Mouse (Mus musculus): ENCODE results near the gene Exd2.

The Exd2 gene

GRCm38 (mm10) chr12:80462942-80463651 is at the start of gene Exd2:
TSS of gene Exd2 (plus strand) at chr12:80463095.
- peak; percentile 79 for DNase-seq (ENCODE audit: low read depth, low spot score)

GRCm38 (mm10) chr12:80415100-80415499 is 47.8 kb upstream of the Exd2 start:
- DNase-seq (ENCODE audit: low read depth, low spot score) = no peak

- DNase-seq (ENCODE audit: low read depth, low spot score) = no peak
Measured at GRCm38 (mm10) chr12:80427683-80428082, 35.2 kb upstream of the Exd2 start.

- no peak for DNase-seq (ENCODE audit: low read depth, low spot score)
Measured at GRCm38 (mm10) chr12:80433266-80433665, 29.6 kb upstream of the Exd2 start.

GRCm38 (mm10) chr12:80434601-80434960 is 28.3 kb upstream of the Exd2 start:
- no peak for DNase-seq (ENCODE audit: low read depth, low spot score)

- DNase-seq (ENCODE audit: low read depth, low spot score) = peak; percentile 54
Measured at GRCm38 (mm10) chr12:80434961-80435691, 27.8 kb upstream of the Exd2 start.

- peak; percentile 20 for DNase-seq (ENCODE audit: low read depth, low spot score)
Measured at GRCm38 (mm10) chr12:80435887-80436286, 27.0 kb upstream of the Exd2 start.

- peak; percentile 76 for DNase-seq (ENCODE audit: low read depth, low spot score)
Measured at GRCm38 (mm10) chr12:80436336-80436976, 26.4 kb upstream of the Exd2 start, which contains the start of gene Dcaf5. TSS of gene Dcaf5 (minus strand) at chr12:80436601.

- DNase-seq (ENCODE audit: low read depth, low spot score) = no peak
Measured at GRCm38 (mm10) chr12:80437051-80437675, 25.7 kb upstream of the Exd2 start.

- DNase-seq (ENCODE audit: low read depth, low spot score) = no peak
Measured at GRCm38 (mm10) chr12:80440957-80441356, 21.9 kb upstream of the Exd2 start.

- no peak for DNase-seq (ENCODE audit: low read depth, low spot score)
Measured at GRCm38 (mm10) chr12:80444525-80445109, 18.3 kb upstream of the Exd2 start.

- DNase-seq (ENCODE audit: low read depth, low spot score) = no peak
Measured at GRCm38 (mm10) chr12:80453506-80453905, 9.4 kb upstream of the Exd2 start.

- no peak for DNase-seq (ENCODE audit: low read depth, low spot score)
Measured at GRCm38 (mm10) chr12:80458033-80458432, 4.9 kb upstream of the Exd2 start.

- DNase-seq (ENCODE audit: low read depth, low spot score) = peak; percentile 17
Measured at GRCm38 (mm10) chr12:80462292-80462896, 501 bp upstream of the Exd2 start.

GRCm38 (mm10) chr12:80463666-80464269 is 873 bp downstream of the Exd2 start:
- DNase-seq (ENCODE audit: low read depth, low spot score) = no peak

GRCm38 (mm10) chr12:80470206-80470605 is 7.3 kb downstream of the Exd2 start:
- no peak for DNase-seq (ENCODE audit: low read depth, low spot score)

GRCm38 (mm10) chr12:80471926-80472325 is 9.0 kb downstream of the Exd2 start:
- no peak for DNase-seq (ENCODE audit: low read depth, low spot score)

- no peak for DNase-seq (ENCODE audit: low read depth, low spot score)
Measured at GRCm38 (mm10) chr12:80473731-80474130, 10.8 kb downstream of the Exd2 start.

- no peak for DNase-seq (ENCODE audit: low read depth, low spot score)
Measured at GRCm38 (mm10) chr12:80479986-80480385, 17.1 kb downstream of the Exd2 start.

GRCm38 (mm10) chr12:80483397-80483796 is 20.5 kb downstream of the Exd2 start:
- DNase-seq (ENCODE audit: low read depth, low spot score) = no peak

GRCm38 (mm10) chr12:80493311-80493710 is 30.4 kb downstream of the Exd2 start:
- DNase-seq (ENCODE audit: low read depth, low spot score) = no peak

Measured in retina, postnatal 7 days (tissue).